Mouse (Mus musculus) C2C12 (cell line): ENCODE measurements around the gene Rps6ka1. TPM values are rescaled to one million over a fixed set of nuclear protein-coding genes. Genes with fewer than 3 reads are reported as not detected.

Experiments used
- H3K27me3 ChIP-seq: one replicate; pipeline ENCODE4 v1.6.1; 2011; ENCODE audit not compliant: control insufficient read depth, insufficient read depth, insufficient read length
- H3K36me3 ChIP-seq: one replicate; pipeline ENCODE4 v1.6.1; 2011; ENCODE audit not compliant: control insufficient read depth, insufficient read depth
- H3K4me3 ChIP-seq: one replicate; pipeline ENCODE4 v1.5.1; 2011; ENCODE audit warnings: mild to moderate bottlenecking, control low read depth; ENCODE audit not compliant: poor library complexity, insufficient read depth, severe bottlenecking
- H3K79me2 ChIP-seq: one replicate; pipeline ENCODE4 v1.6.1; 2011; ENCODE audit not compliant: control insufficient read depth, insufficient read depth
- H3K79me3 ChIP-seq: one replicate; pipeline ENCODE4 v1.6.1; 2011; ENCODE audit warnings: low read depth, control low read depth
- H3ac ChIP-seq: one replicate; pipeline ENCODE3; 2011; ENCODE audit warnings: low read depth; ENCODE audit not compliant: control insufficient read depth, insufficient read length
- CEBPB ChIP-seq: IDR thresholded peaks from one replicate; pipeline ENCODE4 v1.6.1; 2011; ENCODE audit warnings: low read depth, mild to moderate bottlenecking, control low read depth, moderate library complexity
- CTCF ChIP-seq: IDR thresholded peaks from one replicate; pipeline ENCODE4 v1.5.1; 2011; ENCODE audit not compliant: control insufficient read depth, insufficient read depth, insufficient read length
- FOSL1 ChIP-seq: IDR thresholded peaks from one replicate; pipeline ENCODE4 v1.8.0; 2011; ENCODE audit warnings: mild to moderate bottlenecking, low read length; ENCODE audit not compliant: poor library complexity, insufficient read depth, severe bottlenecking
- MAX ChIP-seq: IDR thresholded peaks from one replicate; pipeline ENCODE4 v1.6.1; 2011; ENCODE audit warnings: mild to moderate bottlenecking, control low read depth
- MYOD1 ChIP-seq: IDR thresholded peaks from one replicate; pipeline ENCODE4 v1.6.1; 2011; ENCODE audit warnings: low read depth; ENCODE audit not compliant: control insufficient read depth, insufficient read length
- MYOG ChIP-seq: IDR thresholded peaks from one replicate; pipeline ENCODE4 v1.6.1; 2011; ENCODE audit not compliant: control insufficient read depth, insufficient read length; ENCODE audit errors: extremely low read depth
- USF1 ChIP-seq: IDR thresholded peaks from one replicate; pipeline ENCODE4 v1.6.1; 2011; ENCODE audit warnings: low read depth, mild to moderate bottlenecking, control low read depth, moderate library complexity
- polyA plus RNA-seq: library from polyadenylated mRNA; unstranded; fragments of >200 nt; fragmentation: generic; extraction: Trizol; gene quantifications from one replicate; pipeline ENCODE4 v1.2.1, GENCODE M21; 2012; ENCODE audit warnings: missing spikeins

Gene Rps6ka1
- polyA plus RNA-seq, 1 experiment = 2.4 TPM

DNA sequence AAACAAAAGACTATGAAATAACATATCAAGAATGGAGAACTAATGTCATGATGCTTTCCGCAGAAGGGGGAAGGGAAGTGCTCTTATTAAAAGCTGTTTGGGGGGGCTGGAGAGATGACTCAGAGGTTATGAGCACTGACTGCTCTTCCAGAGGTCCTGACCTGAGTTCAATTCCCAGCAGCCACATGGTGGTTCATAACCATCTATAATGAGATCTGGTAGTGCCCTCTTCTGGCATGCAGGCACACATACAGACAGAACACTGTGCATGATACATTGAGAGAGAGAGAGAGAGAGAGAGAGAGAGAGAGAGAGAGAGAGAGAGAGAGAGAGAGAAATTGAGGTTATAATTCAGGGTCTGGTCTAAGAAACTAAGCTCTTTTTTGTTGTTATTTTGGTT is 57.1 kb downstream of the Rps6ka1 start:
- no peak overlapping the region for H3ac ChIP-seq
- no peak overlapping the region for H3K4me3 ChIP-seq
- TF ChIP-seq CTCF (no peak), MYOG (no peak), MAX (no peak), MYOD1 (no peak), CEBPB (no peak), FOSL1 (no peak), USF1 (no peak)
- H3K36me3 ChIP-seq = no peaks in the 10 kb centered on the region
- H3K79me2 ChIP-seq = no peaks in the 10 kb centered on the region
- H3K79me3 ChIP-seq = no peaks in the 10 kb centered on the region
- no peaks in the 10 kb centered on the region for H3K27me3 ChIP-seq

DNA sequence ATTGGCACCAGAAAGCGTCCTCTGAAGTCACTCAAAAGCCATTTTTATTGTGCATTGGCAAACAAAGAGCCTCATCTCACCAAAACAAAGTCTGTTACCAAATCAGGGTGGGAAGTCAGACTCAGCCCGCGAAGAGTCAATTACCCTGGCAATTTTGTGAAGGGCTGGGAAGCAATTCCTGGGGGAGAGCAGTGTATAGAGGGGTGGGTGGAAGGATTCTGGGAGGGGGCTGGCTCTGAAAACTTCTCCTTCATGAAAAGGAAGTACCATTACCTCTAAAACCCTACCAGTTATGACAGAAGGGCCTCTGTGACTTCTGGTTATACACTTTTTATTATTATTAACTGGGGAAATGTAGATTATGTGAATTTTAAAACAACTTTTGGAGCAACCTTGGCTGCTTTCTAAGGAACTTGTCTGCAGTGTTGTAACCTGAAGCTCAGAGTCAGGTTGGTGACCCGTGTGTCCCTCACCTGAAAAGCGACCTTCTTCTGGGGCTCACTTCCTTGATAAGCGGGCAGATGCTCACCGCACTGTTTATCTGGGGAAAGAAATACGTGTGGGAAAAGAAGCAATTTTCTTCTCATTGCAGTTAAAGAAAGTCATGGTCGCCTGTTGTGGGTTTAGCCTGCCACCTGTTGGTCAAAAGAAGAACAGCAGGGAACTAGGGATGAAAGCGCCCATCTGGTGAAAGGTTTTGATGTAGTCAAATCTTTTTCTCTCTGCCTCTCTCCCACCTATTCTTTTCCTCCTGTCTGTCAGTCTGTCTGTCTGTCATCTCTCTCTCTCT is 58.1 kb downstream of the Rps6ka1 start:
- TF ChIP-seq USF1 (no peak), MAX (no peak), MYOD1 (no peak), CTCF (no peak), CEBPB (no peak), MYOG (no peak), FOSL1 (no peak)
- H3K4me3 ChIP-seq = no peak overlapping the region

DNA sequence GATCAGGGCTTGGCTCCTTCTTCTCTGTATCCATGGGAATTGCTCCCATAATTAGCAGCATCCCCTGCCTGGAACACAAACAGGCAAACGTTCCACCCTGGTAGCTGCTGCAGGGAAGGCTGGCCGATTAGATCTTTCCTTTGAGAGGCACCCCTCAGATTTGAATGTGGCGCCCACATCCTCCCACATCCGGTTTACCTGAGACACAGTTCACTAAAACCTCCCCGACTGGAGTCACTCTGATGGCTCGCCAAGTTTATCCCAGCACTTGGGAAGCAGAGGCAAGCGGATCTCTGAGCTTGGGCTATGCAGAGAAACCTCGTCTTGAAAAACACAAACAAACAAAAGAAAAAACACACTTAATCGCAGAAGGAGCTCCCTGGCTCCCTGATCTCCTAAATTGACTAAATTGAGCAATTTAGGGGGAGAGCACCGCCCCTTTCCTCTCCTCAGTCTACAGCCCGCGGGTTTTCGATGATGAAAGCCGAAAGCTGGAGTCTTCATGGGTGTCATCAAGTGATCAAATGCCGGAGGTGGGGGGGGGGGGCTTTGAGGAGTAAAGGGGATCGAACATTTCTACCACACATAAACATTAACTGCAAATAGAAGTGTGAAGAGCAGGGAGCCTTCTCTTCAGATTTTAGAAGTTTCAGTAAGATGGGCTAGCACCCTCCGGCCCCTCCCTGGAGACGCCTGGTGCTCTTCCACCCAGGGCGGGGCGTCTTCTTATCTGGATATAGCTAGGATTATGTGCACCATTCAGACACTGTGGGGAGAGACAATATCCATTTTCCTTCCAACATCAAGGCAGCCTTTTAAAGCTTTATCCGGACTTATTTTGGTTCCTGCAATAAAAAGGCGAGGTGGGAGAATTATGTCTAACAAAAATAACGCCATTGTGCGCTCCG is 59.5 kb downstream of the Rps6ka1 start:
- TF ChIP-seq MYOD1 (no peak), MAX (no peak), CEBPB (no peak), CTCF (no peak), MYOG (no peak), FOSL1 (no peak), USF1 (no peak)
- H3K79me2 ChIP-seq = no peaks in the 10 kb centered on the region
- no peak overlapping the region for H3ac ChIP-seq
- H3K36me3 ChIP-seq = no peaks in the 10 kb centered on the region
- no peaks in the 10 kb centered on the region for H3K27me3 ChIP-seq
- no peak overlapping the region for H3K4me3 ChIP-seq
- H3K79me3 ChIP-seq = no peaks in the 10 kb centered on the region

More for the DNA sequence above, 58.1 kb downstream of the Rps6ka1 start:
- Histone ChIP-seq H3K79me3 (no peaks in the 10 kb centered on the region), H3K36me3 (no peaks in the 10 kb centered on the region), H3K79me2 (no peaks in the 10 kb centered on the region), H3ac (no peak overlapping the region), H3K27me3 (no peaks in the 10 kb centered on the region)

DNA sequence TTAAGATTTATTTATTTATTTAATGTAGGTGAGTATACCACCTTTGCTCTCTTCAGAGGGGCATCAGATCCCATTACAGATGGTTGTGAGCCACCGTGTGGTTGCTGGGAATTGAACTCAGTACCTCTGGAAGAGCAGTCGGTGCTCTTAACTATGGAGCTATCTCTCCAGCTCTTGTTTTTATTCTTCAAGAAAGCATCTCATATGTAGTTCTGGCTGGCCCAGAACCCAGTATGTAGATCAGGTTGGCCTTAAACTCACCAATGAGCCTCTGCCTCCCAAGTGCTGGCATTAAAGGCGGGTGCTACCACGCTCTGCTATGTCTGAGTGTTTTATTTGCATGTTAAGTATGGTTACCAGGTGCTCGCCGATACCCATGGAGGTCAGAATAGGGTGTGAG is 60.2 kb downstream of the Rps6ka1 start:
- H3ac ChIP-seq = no peak overlapping the region
- H3K4me3 ChIP-seq = no peak overlapping the region
- H3K27me3 ChIP-seq = no peaks in the 10 kb centered on the region
- no peaks in the 10 kb centered on the region for H3K36me3 ChIP-seq
- no peaks in the 10 kb centered on the region for H3K79me2 ChIP-seq
- no peaks in the 10 kb centered on the region for H3K79me3 ChIP-seq
- no peak for TF ChIP-seq FOSL1
- TF ChIP-seq CEBPB = no peak
- no peak for TF ChIP-seq CTCF
- TF ChIP-seq USF1 = no peak
- TF ChIP-seq MAX = no peak
- TF ChIP-seq MYOG = no peak

DNA sequence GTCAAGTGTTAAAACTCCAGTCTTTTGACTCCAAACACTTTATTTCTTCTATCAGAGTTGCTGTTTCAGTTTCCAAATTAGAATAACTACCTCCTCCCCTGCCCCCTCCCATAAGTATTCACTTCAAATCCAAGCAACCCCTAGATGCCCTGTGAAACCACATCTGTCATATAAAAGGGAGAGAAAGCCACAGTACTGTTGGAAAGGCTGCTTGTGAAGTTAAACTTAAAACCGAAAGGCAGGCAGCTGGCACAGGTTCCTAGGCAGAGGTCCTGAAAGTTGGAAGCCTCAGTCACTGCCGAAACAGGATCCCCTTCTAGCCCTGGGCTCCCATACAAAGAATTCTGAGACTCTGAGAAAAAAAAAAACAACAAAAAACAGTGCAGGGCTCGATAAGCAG is 61.9 kb downstream of the Rps6ka1 start:
- H3K36me3 ChIP-seq = no peaks in the 10 kb centered on the region
- TF ChIP-seq FOSL1 (no peak), USF1 (no peak), MAX (no peak), MYOD1 (no peak), CTCF (no peak), CEBPB (no peak), MYOG (no peak)
- no peaks in the 10 kb centered on the region for H3K79me2 ChIP-seq
- H3ac ChIP-seq = no peak overlapping the region
- no peak overlapping the region for H3K4me3 ChIP-seq
- no peaks in the 10 kb centered on the region for H3K27me3 ChIP-seq
- no peaks in the 10 kb centered on the region for H3K79me3 ChIP-seq
